Mouse (Mus musculus): ENCODE data around the gene Stk33. TPM values are rescaled to one million over a fixed set of nuclear protein-coding genes. Genes with fewer than 3 reads are reported as not detected.

Stk33 gene
- not detected for polyA plus RNA-seq (2021)

- no peak for TF ChIP-seq CTCF (IDR thresholded peaks at IDR 0.05)
- CTCF ChIA-PET: no interaction called here
Observed at GRCm38 (mm10) chr7:109438781-109439591, at the start of gene Stk33. Stk33 (minus strand) TSS chr7:109439081.

DNA sequence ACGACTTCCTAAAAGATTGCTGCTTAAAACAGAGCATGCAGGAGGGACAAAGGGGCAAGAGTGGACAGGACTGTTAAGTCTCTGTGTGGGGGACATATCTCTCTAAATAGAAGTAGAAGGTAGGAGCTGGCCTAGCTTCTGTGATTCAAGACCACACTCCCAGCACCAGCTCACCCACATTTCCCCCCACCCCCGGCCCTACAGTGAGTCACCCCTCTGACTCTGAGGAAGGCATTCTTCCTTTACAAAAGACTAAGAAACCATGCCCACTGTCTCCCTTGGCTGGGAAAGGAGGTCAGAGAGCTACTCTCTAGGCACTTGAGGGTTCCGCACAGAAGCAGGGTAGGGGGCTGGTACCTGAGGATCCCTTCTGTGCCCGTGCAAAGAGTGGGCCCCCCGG is 45.3 kb upstream of the Stk33 start:
- no peak for TF ChIP-seq CTCF (IDR thresholded peaks at IDR 0.05)
- ChIA-PET POLR2A (no interaction called here), CTCF (interaction anchor here (1.1 kb wide), 1 partner anchor 13 kb away, joined by 4 read pairs; no protein-coding TSS in a partner anchor)
- in situ Hi-C loops (cut with MboI; ENCODE audit: low pct_unique_long_range_greater_than_20kb): no loop called here
- peak; percentile 6 for DNase-seq (ENCODE audit: low read depth, low spot score)
- peak; percentile 54 for ATAC-seq
- H3K27me3 ChIP-seq: no peaks in the 10 kb centered on the region

More at GRCm38 (mm10) chr7:109438781-109439591, at the start of gene Stk33:
- in situ Hi-C loops (cut with MboI; ENCODE audit: low pct_unique_long_range_greater_than_20kb): no loop called here
- ATAC-seq: no peak
- POLR2A ChIA-PET: no interaction called here
- DNase-seq (ENCODE audit: low read depth, low spot score): no peak
- no peaks in the 10 kb centered on the region for H3K27me3 ChIP-seq

- CTCF ChIA-PET: interaction anchor here (1.4 kb wide), 1 partner anchor 36 kb away, joined by 3 read pairs; no protein-coding TSS in a partner anchor
- POLR2A ChIA-PET: interaction anchor here (1.1 kb wide), 1 partner anchor 14 kb away, joined by 3 read pairs; no protein-coding TSS in a partner anchor
- in situ Hi-C loops (cut with MboI; ENCODE audit: low pct_unique_long_range_greater_than_20kb): no loop called here
- no peak for TF ChIP-seq CTCF (IDR thresholded peaks at IDR 0.05)
- no peak for ATAC-seq
- no peaks in the 10 kb centered on the region for H3K27me3 ChIP-seq
- DNase-seq (ENCODE audit: low read depth, low spot score): no peak
Observed at GRCm38 (mm10) chr7:109480765-109481197, 41.9 kb upstream of the Stk33 start.

DNA sequence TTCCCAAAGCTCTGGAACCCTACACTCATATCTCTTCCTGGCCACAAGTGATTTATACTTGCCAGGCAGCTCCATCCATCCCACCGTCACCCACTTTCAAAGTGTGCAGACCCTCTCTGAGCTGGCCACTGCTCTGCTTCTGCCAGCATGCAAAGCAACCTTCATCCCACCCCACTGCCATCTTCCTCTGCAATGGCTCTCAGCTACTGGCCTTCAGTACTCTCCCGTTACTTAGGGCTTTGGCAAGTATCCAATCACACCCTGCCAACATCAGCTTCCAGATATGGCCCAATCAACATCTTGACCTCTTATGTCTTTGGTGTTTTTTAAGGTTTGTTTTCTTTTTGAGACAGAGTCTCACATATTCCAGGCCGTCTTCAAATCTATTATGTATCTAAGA is 39.0 kb upstream of the Stk33 start:
- TF ChIP-seq CTCF (IDR thresholded peaks at IDR 0.05): no peak
- H3K27me3 ChIP-seq: no peaks in the 10 kb centered on the region
- ATAC-seq: no peak
- in situ Hi-C loops (cut with MboI; ENCODE audit: low pct_unique_long_range_greater_than_20kb): no loop called here
- DNase-seq (ENCODE audit: low read depth, low spot score): no peak
- POLR2A ChIA-PET: interaction anchor here (1.5 kb wide), 1 partner anchor 10 kb away, joined by 3 read pairs; no protein-coding TSS in a partner anchor
- CTCF ChIA-PET: no interaction called here

GRCm38 (mm10) chr7:109470700-109471099 is 31.8 kb upstream of the Stk33 start:
- TF ChIP-seq CTCF (IDR thresholded peaks at IDR 0.05): no peak
- ATAC-seq: peak; percentile 84
- no peak for DNase-seq (ENCODE audit: low read depth, low spot score)
- CTCF ChIA-PET: no interaction called here
- in situ Hi-C loops (cut with MboI; ENCODE audit: low pct_unique_long_range_greater_than_20kb): no loop called here
- POLR2A ChIA-PET: interaction anchor here (0.6 kb wide), 2 partner anchors 28 to 124 kb away, joined by 3 to 7 read pairs; no protein-coding TSS in a partner anchor
- no peaks in the 10 kb centered on the region for H3K27me3 ChIP-seq

- no peaks in the 10 kb centered on the region for H3K27me3 ChIP-seq
- CTCF ChIA-PET: interaction anchor here (1.2 kb wide), 1 partner anchor 8 kb away, joined by 3 read pairs; no protein-coding TSS in a partner anchor
- in situ Hi-C loops (cut with MboI; ENCODE audit: low pct_unique_long_range_greater_than_20kb): no loop called here
- POLR2A ChIA-PET: interaction anchor here (1.4 kb wide), 1 partner anchor 9 kb away, joined by 3 read pairs; no protein-coding TSS in a partner anchor
- ATAC-seq: peak; percentile 48
- peak; percentile 6 for DNase-seq (ENCODE audit: low read depth, low spot score)
- TF ChIP-seq CTCF (IDR thresholded peaks at IDR 0.05): no peak
Observed at GRCm38 (mm10) chr7:109468262-109468701, 29.4 kb upstream of the Stk33 start.

- CTCF ChIA-PET: interaction anchor here (1.2 kb wide), 1 partner anchor 9 kb away, joined by 3 read pairs; no protein-coding TSS in a partner anchor
- POLR2A ChIA-PET: interaction anchor here (1.4 kb wide), 1 partner anchor 10 kb away, joined by 3 read pairs; no protein-coding TSS in a partner anchor
- ATAC-seq (no peak), DNase-seq (ENCODE audit: low read depth, low spot score) (no peak)
- no peaks in the 10 kb centered on the region for H3K27me3 ChIP-seq
- no peak for TF ChIP-seq CTCF (IDR thresholded peaks at IDR 0.05)
- in situ Hi-C loops (cut with MboI; ENCODE audit: low pct_unique_long_range_greater_than_20kb): no loop called here
Observed at GRCm38 (mm10) chr7:109467591-109467990, 28.7 kb upstream of the Stk33 start.

DNA sequence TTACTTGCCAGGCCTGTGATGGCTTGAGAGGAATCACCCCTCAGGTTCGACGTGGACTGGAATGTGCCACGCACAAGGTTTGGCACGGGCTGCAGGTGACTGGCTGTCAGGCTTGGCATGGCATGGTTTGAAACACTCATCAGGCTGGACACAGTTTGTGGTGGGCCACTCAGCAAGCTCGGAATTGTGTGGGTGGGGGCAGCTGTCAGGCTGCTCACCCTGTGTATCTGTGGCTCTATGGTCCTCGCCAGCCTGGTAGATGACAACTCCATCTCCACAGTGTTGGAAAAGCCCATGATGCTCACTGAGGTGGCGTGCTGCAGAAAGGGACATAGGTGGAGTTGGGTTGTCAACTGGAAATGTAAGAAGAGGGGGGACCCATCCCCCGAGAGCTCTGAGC is 21.8 kb upstream of the Stk33 start:
- ChIA-PET CTCF (no interaction called here), POLR2A (no interaction called here)
- ATAC-seq (no peak), DNase-seq (ENCODE audit: low read depth, low spot score) (no peak)
- no peak for TF ChIP-seq CTCF (IDR thresholded peaks at IDR 0.05)
- no peaks in the 10 kb centered on the region for H3K27me3 ChIP-seq
- in situ Hi-C loops (cut with MboI; ENCODE audit: low pct_unique_long_range_greater_than_20kb): no loop called here

- CTCF ChIA-PET: no interaction called here
- POLR2A ChIA-PET: no interaction called here
- in situ Hi-C loops (cut with MboI; ENCODE audit: low pct_unique_long_range_greater_than_20kb): no loop called here
- ATAC-seq (no peak), DNase-seq (ENCODE audit: low read depth, low spot score) (no peak)
- TF ChIP-seq CTCF (IDR thresholded peaks at IDR 0.05): no peak
- H3K27me3 ChIP-seq: no peaks in the 10 kb centered on the region
Observed at GRCm38 (mm10) chr7:109456563-109456962, 17.7 kb upstream of the Stk33 start.

DNA sequence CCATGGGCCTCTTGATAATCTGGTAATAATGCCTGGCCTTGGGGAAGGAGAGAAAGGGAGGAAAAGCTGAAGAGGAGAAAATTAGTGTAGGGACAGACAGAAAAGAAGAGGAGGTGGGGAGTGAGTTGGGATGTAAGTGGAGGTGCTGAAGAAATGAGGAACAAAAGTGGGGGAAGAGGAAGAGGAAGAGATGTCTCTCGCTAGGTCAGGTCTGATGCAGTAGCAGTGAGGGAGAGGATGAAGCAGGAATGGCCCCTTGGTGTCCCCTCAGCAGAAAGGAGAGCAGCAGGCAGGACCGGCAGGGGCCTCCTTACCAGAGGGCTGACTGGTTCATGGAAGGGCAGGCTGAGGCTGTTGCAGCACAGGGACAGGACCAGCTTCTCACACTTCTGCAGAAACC is 16.9 kb upstream of the Stk33 start:
- no peaks in the 10 kb centered on the region for H3K27me3 ChIP-seq
- ChIA-PET CTCF (no interaction called here), POLR2A (interaction anchor here (0.6 kb wide), 1 partner anchor 197 kb away, joined by 3 read pairs; no protein-coding TSS in a partner anchor)
- in situ Hi-C loops (cut with MboI; ENCODE audit: low pct_unique_long_range_greater_than_20kb): no loop called here
- ATAC-seq (no peak), DNase-seq (ENCODE audit: low read depth, low spot score) (no peak)
- TF ChIP-seq CTCF (IDR thresholded peaks at IDR 0.05): no peak

- no peaks in the 10 kb centered on the region for H3K27me3 ChIP-seq
- ChIA-PET CTCF (interaction anchor here (1.7 kb wide), 1 partner anchor 9 kb away, joined by 8 read pairs; no protein-coding TSS in a partner anchor), POLR2A (no interaction called here)
- DNase-seq (ENCODE audit: low read depth, low spot score) (no peak), ATAC-seq (no peak)
- in situ Hi-C loops (cut with MboI; ENCODE audit: low pct_unique_long_range_greater_than_20kb): no loop called here
- no peak for TF ChIP-seq CTCF (IDR thresholded peaks at IDR 0.05)
Observed at GRCm38 (mm10) chr7:109454856-109455255, 16.0 kb upstream of the Stk33 start.
